Mouse (Mus musculus) Patski (cell line): ENCODE results near the gene Npr1. TPM values are rescaled to one million over a fixed set of nuclear protein-coding genes. Genes with fewer than 3 reads are reported as not detected.
A peak's percentile ranks its signal among the peaks of the same experiment; 100 is the strongest.

Experiments used
- ATAC-seq: fragments of 100-300 bp; one replicate; pipeline ENCODE4 v1.8.0; 2021
- CTCF ChIA-PET: fragments of 350-600 bp; sonication (Branson Sonifier 250); formaldehyde crosslinking; loops from one replicate; lab custom pipeline; 2022; ENCODE audit warnings: inconsistent platforms; lab: Charles Lee
- POLR2A ChIA-PET: fragments of 350-600 bp; sonication (Branson Sonifier 250); formaldehyde crosslinking; loops from one replicate; lab custom pipeline; 2022; ENCODE audit warnings: antibody characterized with exemption, inconsistent platforms; lab: Charles Lee
- DNase-seq: peaks from one replicate; pipeline ENCODE4 v3.0.0-alpha.2; 2011; ENCODE audit warnings: low read depth, low spot score
- H3K27me3 ChIP-seq: fragments of 371-371 bp; one replicate; pipeline ENCODE4 v1.5.1; 2021
- CTCF ChIP-seq: fragments of 100-300 bp; IDR thresholded peaks from one replicate; pipeline ENCODE4 v1.5.1; 2021
- in situ Hi-C: fragments of 300-500 bp; cut with MboI; formaldehyde crosslinking; loops from 3 replicates; pipeline ENCODE4 v1.11.1; 2018; ENCODE audit warnings: low pct_unique_long_range_greater_than_20kb, mixed read lengths
- polyA plus RNA-seq: library from polyadenylated mRNA; unstranded; gene quantifications from one replicate; pipeline ENCODE4 v1.2.3, GENCODE M21; 2021

Gene Npr1
- polyA plus RNA-seq, 1 experiment from 2014 or later = 5.3 TPM

- ChIA-PET POLR2A (interaction anchor here (0.6 to 2.2 kb wide), 20 partner anchors 10 to 144 kb away, joined by 3 to 18 read pairs (median 4); partner anchors contain the start of genes S100a14, S100a16, S100a4 and Snapin), CTCF (interaction anchor here (0.7 to 5.1 kb wide), 16 partner anchors 10 to 201 kb away, joined by 3 to 26 read pairs (median 6); partner anchors contain the start of genes S100a14, S100a16, S100a7a and Snapin)
- TF ChIP-seq CTCF = no peak
- in situ Hi-C loops = no loop called here
- ATAC-seq (no peak), DNase-seq (no peak)
- H3K27me3 ChIP-seq = no peaks in the 10 kb centered on the region
These were observed 42.8 kb upstream of the Npr1 start for GRCm38 (mm10) chr3:90508287-90508949.

GRCm38 (mm10) chr3:90506362-90506761, 40.7 kb upstream of the Npr1 start:
- ChIA-PET POLR2A (interaction anchor here (0.9 to 1.2 kb wide), 3 partner anchors 9 to 16 kb away, joined by 3 to 7 read pairs (median 3); partner anchors contain the start of gene Snapin), CTCF (interaction anchor here (0.6 to 7.6 kb wide), 4 partner anchors 14 to 428 kb away, joined by 3 to 48 read pairs (median 16); partner anchors contain the start of genes S100a14, S100a7a and Snapin)
- in situ Hi-C loops = no loop called here
- no peak for TF ChIP-seq CTCF
- H3K27me3 ChIP-seq = no peaks in the 10 kb centered on the region
- ATAC-seq (no peak), DNase-seq (no peak)

- ATAC-seq (no peak), DNase-seq (no peak)
- ChIA-PET POLR2A (interaction anchor here (0.7 kb wide), 1 partner anchor 167 kb away, joined by 3 read pairs; no protein-coding TSS in a partner anchor), CTCF (interaction anchor here (1.1 to 7.6 kb wide), 5 partner anchors 9 to 140 kb away, joined by 3 to 48 read pairs (median 5); partner anchors contain the start of genes S100a14 and Snapin)
- TF ChIP-seq CTCF = no peak
- H3K27me3 ChIP-seq = no peaks in the 10 kb centered on the region
- in situ Hi-C loops = no loop called here
These were observed 39.5 kb upstream of the Npr1 start for GRCm38 (mm10) chr3:90505216-90505615.

GRCm38 (mm10) chr3:90503444-90503843, 37.8 kb upstream of the Npr1 start:
- ChIA-PET POLR2A (no interaction called here), CTCF (interaction anchor here (1.5 to 7.6 kb wide), 3 partner anchors 11 to 22 kb away, joined by 4 to 48 read pairs (median 5); partner anchors contain the start of gene Snapin)
- DNase-seq (no peak), ATAC-seq (no peak)
- TF ChIP-seq CTCF = no peak
- in situ Hi-C loops = no loop called here
- no peaks in the 10 kb centered on the region for H3K27me3 ChIP-seq

DNA sequence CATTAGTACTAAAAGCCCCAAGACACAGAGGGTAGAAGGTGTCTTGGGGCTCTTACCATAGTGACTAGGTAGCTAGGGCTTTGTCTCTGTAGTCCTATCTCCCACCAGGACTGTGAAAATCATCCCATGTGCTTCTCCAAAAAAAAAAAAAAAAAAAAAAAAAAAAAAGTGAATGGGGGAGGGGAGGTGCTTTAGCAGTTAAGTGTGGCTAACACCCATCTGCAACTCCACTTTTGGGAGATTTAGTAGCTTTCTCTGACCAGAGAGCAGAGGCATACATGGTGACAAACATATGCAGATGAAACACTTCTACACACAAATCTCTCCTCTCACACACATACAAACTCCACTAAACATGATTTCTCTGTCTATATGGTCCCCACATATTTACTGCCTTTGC, 31.9 kb upstream of the Npr1 start:
- no peaks in the 10 kb centered on the region for H3K27me3 ChIP-seq
- no peak for DNase-seq
- POLR2A ChIA-PET = interaction anchor here (0.8 to 1.6 kb wide), 3 partner anchors 8 to 45 kb away, joined by 3 to 7 read pairs (median 5); partner anchors contain the start of gene Chtop
- CTCF ChIA-PET = interaction anchor here (0.9 to 2.1 kb wide), 3 partner anchors 10 to 158 kb away, joined by 4 to 10 read pairs (median 4); no protein-coding TSS in a partner anchor
- no peak for ATAC-seq
- in situ Hi-C loops = no loop called here
- no peak for TF ChIP-seq CTCF

- ATAC-seq = no peak
- ChIA-PET CTCF (interaction anchor here (0.9 to 2.0 kb wide), 5 partner anchors 9 to 157 kb away, joined by 3 to 10 read pairs (median 3); partner anchors contain the start of gene S100a7a), POLR2A (interaction anchor here (2.1 kb wide), 1 partner anchor 13 kb away, joined by 18 read pairs; the partner anchor contains the start of gene Chtop)
- TF ChIP-seq CTCF = no peak
- H3K27me3 ChIP-seq = no peaks in the 10 kb centered on the region
- in situ Hi-C loops = no loop called here
- no peak for DNase-seq
These were observed 30.3 kb upstream of the Npr1 start for GRCm38 (mm10) chr3:90495850-90496525.

- ChIA-PET CTCF (interaction anchor here (0.7 to 4.9 kb wide), 6 partner anchors 9 to 216 kb away, joined by 3 to 48 read pairs (median 5); partner anchors contain the start of gene S100a7a), POLR2A (interaction anchor here (0.9 to 2.1 kb wide), 4 partner anchors 13 to 151 kb away, joined by 3 to 18 read pairs (median 3); partner anchors contain the start of gene Chtop)
- DNase-seq = no peak
- in situ Hi-C loops = loop anchor here (5.0 kb wide), 1 partner anchor 213 kb away; no protein-coding TSS in a partner anchor
- H3K27me3 ChIP-seq = no peaks in the 10 kb centered on the region
- no peak for ATAC-seq
- no peak for TF ChIP-seq CTCF
These were observed 28.3 kb upstream of the Npr1 start for GRCm38 (mm10) chr3:90493831-90494540.

GRCm38 (mm10) chr3:90491350-90491749, 25.7 kb upstream of the Npr1 start:
- no peaks in the 10 kb centered on the region for H3K27me3 ChIP-seq
- ChIA-PET CTCF (interaction anchor here (0.8 to 5.0 kb wide), 14 partner anchors 11 to 219 kb away, joined by 3 to 48 read pairs (median 6); partner anchors contain the start of genes S100a1, S100a13 and S100a7a), POLR2A (interaction anchor here (0.6 to 1.4 kb wide), 4 partner anchors 11 to 123 kb away, joined by 3 read pairs; no protein-coding TSS in a partner anchor)
- no peak for DNase-seq
- in situ Hi-C loops = loop anchor here (5.0 kb wide), 1 partner anchor 216 kb away; no protein-coding TSS in a partner anchor
- ATAC-seq = no peak
- TF ChIP-seq CTCF = no peak

GRCm38 (mm10) chr3:90490696-90491256, 25.1 kb upstream of the Npr1 start, which contains the start of gene Snapin:
TSS of gene Snapin (minus strand) at chr3:90491033.
- in situ Hi-C loops = loop anchor here (5.0 kb wide), 1 partner anchor 217 kb away; no protein-coding TSS in a partner anchor
- peak; percentile 100 for TF ChIP-seq CTCF
- CTCF ChIA-PET = interaction anchor here (0.6 to 5.0 kb wide), 16 partner anchors 11 to 219 kb away, joined by 3 to 48 read pairs (median 5); partner anchors contain the start of genes S100a1, S100a13 and S100a7a

More at GRCm38 (mm10) chr3:90490696-90491256, 25.1 kb upstream of the Npr1 start, which contains the start of gene Snapin:
- H3K27me3 ChIP-seq = no peaks in the 10 kb centered on the region
- POLR2A ChIA-PET = interaction anchor here (0.6 to 1.4 kb wide), 5 partner anchors 12 to 124 kb away, joined by 3 read pairs; no protein-coding TSS in a partner anchor
- ATAC-seq = peak; percentile 99
- peak; percentile 92 for DNase-seq
